In genomic region chr2:168081299-168081932, GRCm38 (mm10) we compare ENCODE assay signal across 8 mouse cellular contexts. TPM values are rescaled to one million over a fixed set of nuclear protein-coding genes. Genes with fewer than 3 reads are reported as not detected.
A peak's percentile ranks its signal among the peaks of the same experiment; 100 is the strongest.
DNase-seq lines count a peak whose midpoint lies in the region; ATAC-seq and TF ChIP-seq lines count a peak whose summit lies in the region.

No protein-coding gene starts in this region.

- 1% methylated on average over 49 of the region's 49 CpGs for WGBS in spleen, adult 2 months
- WGBS in forebrain, embryonic 15.5 days = under 1% methylated on average over 49 of the region's 49 CpGs
- under 1% methylated on average over 49 of the region's 49 CpGs for WGBS in liver, embryonic 11.5 days

- H3K27ac ChIP-seq in spleen, adult 2 months (ENCODE audit: insufficient read depth, low read length) = no peak overlapping the region
- H3K27ac ChIP-seq in forebrain, embryonic 15.5 days (replicated peaks) = peak overlapping the region; percentile 94
- peak overlapping the region; percentile 74 for H3K27ac ChIP-seq in liver, embryonic 11.5 days (ENCODE audit: low read depth, low read length)

- no peak for TF ChIP-seq POLR2A in spleen, adult 2 months (IDR thresholded peaks at IDR 0.05; ENCODE audit: low read depth, low read length)

- H3K4me3 ChIP-seq in erythroblast, embryonic 14.5 days (replicated peaks) = peak overlapping the region; percentile 82
- H3K4me3 ChIP-seq in spleen, adult 2 months (ENCODE audit: extremely low read depth, insufficient read depth, insufficient read length) = peak overlapping the region; percentile 78
- peak overlapping the region; percentile 91 for H3K4me3 ChIP-seq in forebrain, embryonic 15.5 days
- H3K4me3 ChIP-seq in liver, embryonic 11.5 days (ENCODE audit: low read depth, low read length) = peak overlapping the region; percentile 85

- H3K9ac ChIP-seq in forebrain, embryonic 15.5 days (replicated peaks) = peak overlapping the region; percentile 81
- peak overlapping the region; percentile 76 for H3K9ac ChIP-seq in liver, embryonic 11.5 days (ENCODE audit: low read depth, low read length)

- no peak for TF ChIP-seq CTCF in spleen, adult 2 months (IDR thresholded peaks at IDR 0.05; ENCODE audit: extremely low read depth, insufficient read depth, insufficient read length, insufficient replicate concordance)

- peaks cover 44% of the 10 kb centered on the region for H3K4me1 ChIP-seq in erythroblast, embryonic 14.5 days (ENCODE audit: control insufficient read depth)
- H3K4me1 ChIP-seq in spleen, adult 2 months (ENCODE audit: control insufficient read depth, insufficient read depth, insufficient read length) = peaks cover 4% of the 10 kb centered on the region
- peaks cover 35% of the 10 kb centered on the region for H3K4me1 ChIP-seq in forebrain, embryonic 15.5 days
- H3K4me1 ChIP-seq in liver, embryonic 11.5 days (replicated peaks; ENCODE audit: control insufficient read depth, insufficient read depth, low read length) = peaks cover 27% of the 10 kb centered on the region

- peak overlapping the region; percentile 95 for H3K4me2 ChIP-seq in forebrain, embryonic 15.5 days (replicated peaks)
- peak overlapping the region; percentile 100 for H3K4me2 ChIP-seq in liver, embryonic 11.5 days

- peaks cover 36% of the 10 kb centered on the region for H3K27me3 ChIP-seq in erythroblast, embryonic 14.5 days (ENCODE audit: control insufficient read depth)
- peaks cover 10% of the 10 kb centered on the region for H3K27me3 ChIP-seq in spleen, adult 2 months (ENCODE audit: control insufficient read depth, insufficient read depth, low read length)
- peaks cover 3% of the 10 kb centered on the region; the same call in 1 of the 2 replicates for H3K27me3 ChIP-seq in forebrain, embryonic 15.5 days
- H3K27me3 ChIP-seq in liver, embryonic 11.5 days (replicated peaks; ENCODE audit: control insufficient read depth, insufficient read depth, low read length) = peaks cover 22% of the 10 kb centered on the region

- no peaks in the 10 kb centered on the region for H3K9me3 ChIP-seq in erythroblast, embryonic 14.5 days (ENCODE audit: control insufficient read depth, low read length)
- no peaks in the 10 kb centered on the region for H3K9me3 ChIP-seq in forebrain, embryonic 15.5 days
- H3K9me3 ChIP-seq in liver, embryonic 11.5 days (ENCODE audit: control insufficient read depth, low read length) = no peaks in the 10 kb centered on the region

- DNase-seq in spleen, adult 2 months (ENCODE audit: low read depth in 1 of 2, low spot score in 2 of 2) = no peak
- no peak for DNase-seq in spleen, adult 18-20 months
- peak; percentile 53 for DNase-seq in liver, embryonic 11.5 days (ENCODE audit: low spot score)
- DNase-seq in right cerebral cortex, postnatal 14 days = peak; percentile 32

- H3K36me3 ChIP-seq in erythroblast, embryonic 14.5 days (ENCODE audit: control insufficient read depth) = no peaks in the 10 kb centered on the region
- H3K36me3 ChIP-seq in spleen, adult 2 months (ENCODE audit: control insufficient read depth, insufficient read depth, low read length) = no peaks in the 10 kb centered on the region
- no peaks in the 10 kb centered on the region for H3K36me3 ChIP-seq in forebrain, embryonic 15.5 days
- no peaks in the 10 kb centered on the region for H3K36me3 ChIP-seq in liver, embryonic 11.5 days (ENCODE audit: control insufficient read depth, insufficient read depth, low read length)

- no peak for ATAC-seq in erythroblast, adult 5-6 weeks (replicated peaks; ENCODE audit: low FRiP score, poor library complexity, severe bottlenecking)
- ATAC-seq in forebrain, embryonic 15.5 days (replicated peaks) = no peak
- ATAC-seq in liver, embryonic 11.5 days (replicated peaks; ENCODE audit: low FRiP score) = no peak
- ATAC-seq in inflammation-experienced regulatory T-cells, adult 6 months = no peak

RNA-seq across cellular contexts. Expression of gene Pard6b, which starts 0.6 kb away (rescaled TPM):
- 0.06 and 0.13 TPM in 2 replicates for polyA plus RNA-seq in erythroblast, embryonic 14.5 days (2012)
- total RNA-seq in erythroblast, adult 5-6 weeks (2015; ENCODE audit: low replicate concordance) = not detected in 2 replicates
- total RNA-seq in erythroblast, adult 5-6 weeks (2017; ENCODE audit: low replicate concordance) = not detected in 2 replicates
- polyA plus RNA-seq in spleen, adult 2 months (2012; rRNA removed) = 1.5 and 2.1 TPM in 2 replicates
- polyA plus RNA-seq in forebrain, embryonic 15.5 days (2015; fragmentation: Nextera tagmentation; extraction: Ambion mirVana) = 6.9 and 7.4 TPM in 2 replicates
- 6.0 and 6.1 TPM in 2 replicates for polyA plus RNA-seq in liver, embryonic 11.5 days (2014; fragmentation: Nextera tagmentation; extraction: Ambion mirVana)
- 1 to 10 TPM in 2 of 3 experiments, under 1 TPM in 1; 0.41 to 1.2 (median 1.1) TPM for polyA plus RNA-seq in inflammation-experienced regulatory T-cells, adult 6 months (2017; shearing (Covaris generic))

Comparison
In these comparisons a context has a peak if more than half of its experiments do, and no peak if none do; other contexts are left out.
1. DNase-seq: peak in liver, embryonic 11.5 days (single experiment) and right cerebral cortex, postnatal 14 days (single experiment); none in spleen, adult 2 months (0 of 2) and spleen, adult 18-20 months (0 of 2).
2. Peak in every context shown above with its lines, with median percentiles within 50 percentile points of each other: H3K4me3 ChIP-seq.